Mouse (Mus musculus): Measurements from ENCODE around the gene Orai2. TPM values are rescaled to one million over a fixed set of nuclear protein-coding genes. Genes with fewer than 3 reads are reported as not detected.
"Not testable (repeated sequence)": the region's sequence is repeated elsewhere in the genome, so short reads cannot be mapped to it uniquely, and the experiment has no call there.

The Orai2 gene
- total RNA-seq (2021), result 2.6 and 12.4 TPM in 2 replicates
- long read RNA-seq, experiment 1, partial matches to known transcripts, result 1 of 6 reads
- long read RNA-seq, experiment 1, other reads (novel, unspliced or antisense), result 4 of 6 reads
- long read RNA-seq, experiment 2, partial matches to known transcripts, result 0 of 5 reads
- long read RNA-seq, experiment 2, other reads (novel, unspliced or antisense), result 2 of 5 reads

DNA sequence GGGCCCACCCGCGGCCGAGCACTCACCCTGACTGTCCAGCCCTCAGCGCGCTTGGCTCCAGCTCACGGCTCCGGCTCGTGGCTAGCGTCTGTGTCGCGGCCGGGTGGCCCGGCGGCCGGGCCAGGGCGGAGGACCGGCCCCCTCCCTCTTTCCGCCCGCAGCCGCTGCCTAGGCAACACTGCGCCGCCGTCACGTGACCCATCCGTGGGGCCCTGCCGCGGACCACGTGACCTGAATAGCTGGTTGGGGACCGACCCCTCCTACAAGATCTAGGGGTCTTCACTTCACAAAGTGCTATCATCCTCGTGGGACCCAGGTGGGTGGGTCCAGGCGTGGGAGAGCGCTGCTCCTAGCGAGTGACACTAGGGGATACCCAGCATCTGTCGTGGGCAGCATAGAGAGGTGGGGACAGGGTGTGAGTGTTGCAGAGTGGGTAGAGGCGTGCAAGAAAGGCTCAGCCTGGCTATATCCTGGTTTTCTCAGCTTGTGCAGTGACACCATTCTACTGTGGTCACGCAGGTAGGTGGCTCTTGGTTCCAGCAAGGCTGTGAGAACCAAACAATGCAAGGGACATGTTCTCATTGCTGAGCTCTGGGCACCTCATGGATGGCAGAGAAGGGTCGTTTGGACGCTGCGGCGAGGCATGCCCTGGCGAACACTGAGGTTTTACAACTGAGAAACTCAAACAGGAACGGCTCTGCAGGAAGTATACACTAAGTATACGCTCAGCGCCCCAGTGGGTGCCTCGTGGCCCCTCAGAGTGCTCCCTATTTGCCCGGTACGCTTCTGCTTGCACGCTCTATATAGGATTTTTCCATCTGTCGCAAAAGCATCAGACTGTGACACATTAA lies at the start of gene Orai2:
Gene Orai2, minus strand, starts transcription at position 202 of the 851 bp plus-strand sequence.
- DNase-seq, result peak; percentile 87

DNA sequence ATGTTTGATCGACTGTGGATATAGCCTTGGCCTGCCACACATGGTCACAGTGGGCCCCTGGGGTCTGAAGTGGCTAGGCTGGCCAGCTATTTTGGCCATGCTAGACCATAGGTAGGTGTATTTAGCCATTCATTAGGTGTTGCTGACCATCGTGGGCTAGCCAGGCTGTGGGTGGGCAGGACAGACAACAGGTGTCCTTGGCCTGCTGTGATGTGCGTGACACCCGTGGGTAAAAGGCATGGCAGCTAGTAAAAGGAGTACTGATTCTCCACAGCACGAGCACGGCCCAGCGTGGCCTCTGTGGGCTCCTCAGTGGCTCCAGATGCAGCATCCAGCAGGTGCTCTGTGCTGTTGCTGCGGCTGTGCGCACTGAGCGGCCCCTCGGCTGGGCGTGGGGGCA lies 48.1 kb upstream of the Orai2 start:
- no peak for DNase-seq

DNA sequence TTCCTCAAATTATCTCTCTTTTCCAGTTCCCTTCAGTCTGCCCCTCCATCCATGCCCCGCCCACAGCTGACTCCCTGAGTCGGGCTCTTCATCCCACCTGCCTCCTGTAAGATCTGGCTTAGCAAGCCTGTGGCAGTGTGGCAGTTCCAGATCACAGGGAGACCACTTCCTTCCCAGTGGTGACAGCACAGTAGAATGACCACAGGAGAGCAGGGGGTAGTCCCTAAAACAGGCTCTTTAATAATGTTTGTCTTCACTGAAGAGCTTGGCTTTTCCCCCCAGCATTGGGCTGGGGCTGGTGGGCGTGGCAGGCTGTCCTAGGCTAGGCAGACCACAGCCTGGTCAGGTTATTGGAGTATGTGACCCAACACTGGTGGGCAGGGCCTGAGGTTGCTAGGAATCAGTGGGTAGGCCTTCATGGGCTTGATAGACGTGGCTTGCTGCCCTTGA lies 47.4 kb upstream of the Orai2 start:
- peak; percentile 19 for DNase-seq

DNA sequence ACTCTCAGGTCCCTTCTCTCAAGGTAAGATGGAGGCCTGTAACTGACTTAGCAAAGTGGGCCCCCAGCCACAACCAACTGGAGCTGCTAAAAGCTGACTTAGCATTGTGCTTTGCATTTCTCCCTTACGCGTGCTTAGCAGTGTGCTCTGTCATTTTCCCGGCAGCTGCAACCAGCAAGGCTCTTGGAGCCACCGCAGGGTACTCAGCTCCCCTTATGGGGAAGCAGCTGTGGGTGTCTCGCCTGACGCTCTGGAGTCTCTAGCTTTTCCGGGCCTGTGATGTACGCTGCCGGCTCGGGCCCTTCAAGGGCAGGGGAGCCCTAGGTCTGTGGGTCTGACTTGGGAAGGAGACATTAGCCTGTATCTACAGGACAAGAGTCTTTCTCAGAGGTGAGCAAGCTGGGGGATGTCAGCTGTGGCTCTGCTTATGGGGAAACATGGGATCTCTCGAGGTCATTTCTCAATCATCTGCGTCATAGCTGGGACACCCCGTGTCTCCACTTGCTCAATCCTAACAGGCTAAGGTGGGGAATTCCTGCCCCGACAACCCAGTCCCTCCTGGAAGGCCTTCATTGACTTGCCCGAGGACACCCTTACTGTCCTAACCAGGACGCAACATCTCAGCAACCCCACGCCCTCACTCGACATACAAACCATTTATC lies 46.6 kb upstream of the Orai2 start:
- peak; percentile 43 for DNase-seq

DNA sequence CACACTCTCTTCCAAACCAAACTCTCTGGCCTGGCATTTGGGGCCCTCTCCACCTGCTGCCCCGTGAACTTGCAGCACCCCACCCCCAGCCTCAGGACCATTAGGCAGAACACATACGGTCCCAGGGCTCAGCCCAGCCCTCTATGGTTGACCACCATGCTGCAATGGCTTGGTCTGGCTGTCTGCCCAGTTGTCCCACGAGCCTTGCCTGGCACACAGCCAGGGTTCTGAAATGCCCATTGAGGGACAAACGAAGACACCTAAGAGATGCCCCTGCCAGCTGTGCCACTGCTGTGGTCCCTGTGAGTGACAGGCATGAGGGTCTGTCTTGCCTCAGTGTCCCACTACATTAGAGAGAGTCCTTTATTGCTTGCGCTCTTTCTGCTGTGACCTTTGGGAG lies 45.4 kb upstream of the Orai2 start:
- peak; percentile 72 for DNase-seq

DNA sequence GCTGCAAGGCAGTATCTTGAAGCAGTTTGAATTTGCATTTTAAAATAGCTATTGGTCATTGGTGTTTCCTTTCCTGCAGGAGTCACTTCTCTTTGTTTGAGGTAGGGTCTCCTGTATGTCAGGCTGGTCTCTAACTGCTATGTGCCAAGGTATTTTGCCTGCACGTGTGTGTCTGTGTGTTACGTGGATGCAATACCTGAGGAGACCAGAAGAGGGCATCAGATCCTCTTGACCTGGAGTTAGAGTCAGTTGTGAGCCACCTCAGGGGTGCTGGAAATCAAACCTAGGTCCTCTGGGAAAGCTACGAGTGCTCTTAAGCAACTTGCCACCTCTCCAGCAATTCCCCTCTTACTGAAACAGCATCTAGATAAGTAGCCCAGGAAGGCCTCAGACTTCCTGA lies 44.7 kb upstream of the Orai2 start:
- DNase-seq, result no peak

DNA sequence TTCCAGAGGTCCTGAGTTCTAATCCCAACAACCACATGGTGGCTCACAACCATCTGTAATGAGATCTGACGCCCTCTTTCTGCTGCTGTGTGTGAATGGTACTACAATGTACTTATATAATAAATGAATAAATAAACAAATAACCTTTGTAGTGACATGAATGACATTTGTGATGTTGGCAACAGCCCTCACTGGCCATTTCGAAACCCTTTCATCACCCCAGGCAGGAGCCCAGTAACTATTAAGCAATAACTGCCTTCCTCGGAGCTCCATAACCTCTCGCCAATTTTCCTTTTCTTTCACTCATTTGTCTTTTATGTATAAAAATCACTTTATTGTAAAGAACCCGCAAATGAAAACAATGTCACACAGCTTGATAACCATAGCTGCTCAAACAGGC lies 43.2 kb upstream of the Orai2 start:
- peak; percentile 73 for DNase-seq

DNA sequence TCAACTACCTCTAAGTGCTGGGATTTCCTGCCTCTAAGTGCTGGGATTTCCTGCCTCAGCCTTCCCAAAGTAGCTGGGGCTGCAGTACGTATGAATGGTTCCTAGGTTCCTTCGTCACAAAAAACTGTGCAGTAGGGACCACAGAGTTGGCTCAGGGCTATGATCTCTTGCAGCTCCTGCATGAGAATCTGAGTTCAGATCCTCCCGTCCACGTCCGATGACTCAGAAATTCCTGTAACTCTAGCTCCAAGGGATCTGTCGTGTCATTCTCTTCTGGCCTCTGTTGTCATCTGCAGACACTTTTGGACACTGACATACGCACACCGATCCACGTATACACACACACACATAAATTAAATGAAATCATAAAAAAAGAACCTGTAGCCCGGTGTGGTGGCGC lies 42.2 kb upstream of the Orai2 start:
- DNase-seq, result no peak

DNA sequence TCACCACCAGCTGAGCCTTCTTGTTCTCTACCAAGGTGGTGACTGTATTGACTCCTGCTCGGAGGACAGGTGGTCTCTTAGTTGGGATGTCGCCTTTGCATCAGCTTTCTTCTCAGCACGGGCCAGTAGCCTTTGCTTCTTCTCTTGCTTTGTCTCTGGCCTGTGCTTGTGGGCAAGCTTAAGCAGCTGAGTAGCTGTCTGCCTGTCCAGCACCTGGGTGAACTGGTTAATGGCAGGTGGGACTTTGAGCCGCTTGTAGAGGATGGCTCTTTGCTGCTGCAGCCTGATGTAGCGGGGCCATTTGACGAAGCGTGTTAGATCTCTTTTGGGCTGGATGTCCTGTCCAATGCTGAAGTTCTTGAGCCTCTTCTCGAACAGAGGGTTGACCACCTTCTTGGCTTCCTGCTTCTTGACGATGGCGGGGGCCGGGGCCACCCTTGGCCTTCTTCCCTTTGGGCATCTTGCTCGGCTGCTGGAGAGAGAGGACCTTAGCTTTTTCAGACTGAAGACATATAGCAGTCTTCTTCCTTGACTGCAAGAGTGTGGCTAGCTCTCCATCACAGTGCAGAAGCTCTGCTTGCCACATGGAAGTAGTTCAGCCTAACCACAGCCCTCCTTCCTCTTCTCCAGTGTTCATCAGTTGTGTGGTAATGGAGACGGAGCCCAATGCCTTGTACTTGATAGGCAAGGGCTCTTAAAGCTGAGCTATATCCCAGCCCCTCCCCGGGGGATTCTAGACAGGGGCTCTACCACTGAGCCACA lies 41.0 kb upstream of the Orai2 start:
- DNase-seq, result not testable (repeated sequence)

DNA sequence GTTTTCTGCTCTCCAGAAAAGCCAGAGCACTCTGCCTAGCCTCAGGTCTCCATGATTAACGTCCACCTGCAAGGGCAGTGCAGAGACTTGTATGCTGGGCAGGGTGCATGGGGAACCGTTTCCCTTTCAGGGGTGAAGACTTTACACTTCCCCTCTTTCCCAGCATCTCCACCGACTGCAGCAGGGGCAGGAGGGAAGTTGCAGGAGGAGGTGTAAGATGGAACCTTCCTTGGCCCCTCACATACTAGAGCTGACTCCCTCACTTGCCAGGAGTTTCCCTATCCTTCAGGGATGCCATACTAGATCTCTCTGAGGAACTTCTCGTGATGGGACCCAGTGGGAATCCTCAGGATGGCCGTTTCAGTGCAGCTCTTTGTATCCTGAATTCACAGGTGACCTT lies 40.0 kb upstream of the Orai2 start:
- DNase-seq, result no peak

DNA sequence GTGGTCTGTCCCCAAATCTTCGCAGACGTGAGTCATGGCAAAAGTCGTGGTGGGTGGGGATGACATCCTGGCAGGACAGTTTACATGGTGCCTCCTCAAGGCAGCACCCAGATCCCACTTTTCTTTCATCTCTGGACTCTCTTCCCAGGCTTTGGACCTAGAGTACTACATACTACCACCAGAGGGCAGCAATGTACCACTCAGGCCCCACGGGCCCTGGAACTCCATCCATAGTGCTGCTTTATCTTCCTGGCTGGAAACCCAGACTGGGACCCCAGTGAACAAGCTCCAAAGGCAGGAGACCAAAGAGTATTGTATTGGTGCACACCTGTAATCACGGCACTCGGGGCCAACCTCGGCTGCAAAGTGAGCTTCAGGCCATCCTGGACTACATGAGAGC lies 31.3 kb upstream of the Orai2 start:
- peak; percentile 78 for DNase-seq

DNA sequence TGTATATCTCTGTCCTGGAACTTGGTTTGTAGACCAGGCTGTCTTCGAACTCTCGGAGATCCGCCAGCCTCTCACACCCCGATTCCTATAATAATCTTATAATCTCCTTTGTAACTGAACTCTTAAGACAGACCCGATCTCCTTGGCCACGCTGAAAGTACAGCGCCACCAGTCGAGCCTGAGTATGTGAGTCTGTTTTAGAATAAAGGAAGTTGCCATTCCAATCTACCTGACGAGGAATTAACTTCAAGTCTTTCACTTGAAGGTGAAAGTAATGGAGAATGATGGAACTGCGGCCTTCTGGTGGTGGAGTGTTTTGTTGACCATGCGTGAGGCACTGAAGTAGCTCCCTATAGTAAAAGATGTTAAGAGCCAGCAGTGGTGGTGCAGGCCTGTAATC lies 29.0 kb upstream of the Orai2 start:
- no peak for DNase-seq

DNA sequence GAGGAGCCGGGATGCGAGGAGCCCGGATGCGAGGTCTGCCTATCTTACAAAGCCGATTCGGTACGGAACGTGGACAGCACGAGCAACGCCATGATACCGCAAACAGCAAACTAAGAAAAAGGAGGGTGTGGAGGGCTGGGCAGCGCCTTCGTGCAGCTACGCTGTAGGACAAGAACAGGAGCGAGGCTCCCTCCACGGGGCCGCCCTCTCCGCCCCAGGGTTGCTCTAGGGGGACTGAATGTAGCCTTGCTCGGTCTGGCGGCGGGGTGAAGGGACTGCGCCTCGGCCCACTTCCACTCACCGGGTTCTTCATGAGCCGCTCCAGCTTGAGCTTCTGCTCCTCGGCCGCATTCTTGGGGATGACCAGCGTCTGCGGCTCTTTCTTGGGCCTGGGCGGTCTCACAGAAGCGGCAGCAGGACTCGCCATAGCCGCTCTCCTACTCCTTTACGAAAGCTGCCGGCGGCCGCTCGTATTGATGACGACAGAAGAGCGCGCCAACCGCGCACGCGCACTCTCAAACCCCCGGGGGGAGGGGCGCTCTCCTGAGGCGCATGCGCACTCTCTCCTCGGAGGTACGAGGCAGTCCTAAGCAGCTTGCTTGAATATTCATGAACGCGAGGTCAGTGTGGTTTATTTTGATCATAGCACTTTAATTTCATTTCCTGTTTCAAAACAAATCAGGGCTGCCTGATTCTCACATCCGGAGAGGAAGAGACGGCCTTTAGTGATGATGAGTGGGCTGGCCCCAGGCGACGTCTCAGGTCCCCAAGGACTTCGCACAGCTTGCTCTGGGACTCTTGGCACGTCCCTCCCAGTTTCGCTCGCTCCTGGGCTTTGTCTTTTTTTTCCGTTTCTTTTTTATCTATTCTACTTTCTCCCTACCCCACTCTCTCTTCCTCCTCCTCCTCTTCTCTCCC lies 28.2 kb upstream of the Orai2 start, which contains the start of gene Prkrip1:
Gene Prkrip1, minus strand, starts transcription at position 490 of the 918 bp plus-strand sequence.
- DNase-seq, result peak; percentile 96

DNA sequence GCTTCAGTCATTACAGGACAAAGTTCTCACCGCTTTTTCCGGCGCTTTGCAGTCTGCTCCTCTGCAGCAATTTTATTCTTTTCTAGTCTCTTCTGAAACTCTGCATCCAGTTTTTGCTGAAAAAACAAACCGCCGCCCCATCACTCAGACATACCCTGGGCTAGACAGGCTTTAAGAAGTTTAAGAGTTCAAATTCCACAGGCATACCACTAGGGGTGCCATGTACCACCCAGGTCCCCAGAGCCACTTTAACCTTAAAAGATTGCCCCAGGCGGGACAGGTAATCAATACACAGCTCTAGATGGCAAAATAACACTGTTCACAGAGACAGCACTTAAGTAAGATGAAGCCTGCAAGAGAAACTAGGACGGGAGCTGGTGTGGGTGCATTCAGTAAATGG lies 21.4 kb upstream of the Orai2 start:
- DNase-seq, result no peak

DNA sequence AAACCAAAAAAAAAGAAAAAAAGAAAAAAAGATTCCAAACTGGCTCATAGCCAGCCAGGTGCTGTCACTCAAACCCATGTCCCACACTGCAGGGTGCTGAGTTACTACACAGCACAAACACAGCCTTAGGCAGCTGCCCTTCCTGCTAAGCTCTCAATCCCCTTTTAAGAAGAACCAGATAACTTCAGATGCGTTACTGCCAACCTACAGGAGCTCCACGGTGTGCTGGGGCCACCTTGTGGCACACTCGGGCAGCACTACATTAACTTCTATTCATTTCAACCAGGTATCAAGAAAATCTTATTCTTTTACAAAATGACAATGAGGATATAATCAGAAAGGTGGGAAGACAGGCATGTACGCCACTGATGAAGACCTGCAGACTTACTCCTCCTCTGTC lies 16.2 kb upstream of the Orai2 start:
- DNase-seq, result peak; percentile 59

DNA sequence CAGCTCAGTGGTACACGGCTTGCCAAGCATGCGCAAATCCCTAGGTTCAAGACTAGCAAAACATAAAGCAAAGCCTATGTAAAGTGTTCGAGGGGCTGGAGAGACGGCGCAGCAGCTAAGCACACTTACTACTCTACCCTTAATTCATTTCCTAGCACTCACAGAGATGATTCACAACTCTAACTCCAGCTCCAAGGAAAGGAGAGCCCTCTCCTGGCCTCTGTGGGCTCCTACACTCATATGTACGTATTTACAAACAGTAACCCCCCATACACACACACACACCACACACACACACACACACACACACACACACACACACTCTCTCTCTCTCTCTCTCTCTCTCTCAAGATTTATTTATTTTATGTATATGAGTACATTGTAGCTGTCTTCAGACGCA lies 13.3 kb upstream of the Orai2 start:
- no peak for DNase-seq

DNA sequence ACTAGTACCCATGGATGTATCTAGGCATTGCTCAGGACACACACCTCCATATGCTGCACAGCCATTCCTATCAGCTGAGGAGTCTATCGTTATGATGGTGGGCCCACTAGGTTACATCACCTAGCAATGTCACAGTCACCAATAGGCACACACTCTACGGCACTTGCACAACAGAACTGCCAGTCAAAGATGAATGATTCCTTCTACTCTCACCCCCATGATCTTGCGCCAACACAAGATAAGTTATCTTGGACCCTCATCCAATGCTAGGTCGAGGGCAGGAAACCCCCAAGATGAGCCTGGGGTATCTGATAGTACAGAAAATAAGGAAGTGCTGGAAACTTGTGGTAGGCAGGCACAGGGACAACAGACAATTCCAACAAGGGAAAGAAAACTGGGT lies 12.3 kb upstream of the Orai2 start:
- no peak for DNase-seq

DNA sequence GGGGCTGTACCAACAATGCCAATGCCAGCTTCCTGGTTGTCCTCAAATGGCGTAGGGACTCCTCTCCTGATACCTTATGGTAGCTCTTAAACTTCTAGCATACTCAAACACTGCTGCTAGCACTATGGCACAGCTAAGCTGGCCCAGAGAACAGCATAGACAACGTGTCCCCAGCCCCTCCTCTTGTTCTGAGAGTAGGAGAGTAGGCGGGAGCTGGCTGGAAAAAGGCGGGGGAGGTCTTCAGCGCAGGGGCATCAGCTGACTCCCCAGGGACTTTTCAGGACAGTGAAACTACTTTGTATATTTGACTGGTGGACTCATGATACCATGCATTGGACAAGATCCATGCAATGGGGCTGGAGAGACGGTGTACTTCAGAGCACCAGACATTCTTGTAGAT lies 11.5 kb upstream of the Orai2 start:
- DNase-seq, result no peak

DNA sequence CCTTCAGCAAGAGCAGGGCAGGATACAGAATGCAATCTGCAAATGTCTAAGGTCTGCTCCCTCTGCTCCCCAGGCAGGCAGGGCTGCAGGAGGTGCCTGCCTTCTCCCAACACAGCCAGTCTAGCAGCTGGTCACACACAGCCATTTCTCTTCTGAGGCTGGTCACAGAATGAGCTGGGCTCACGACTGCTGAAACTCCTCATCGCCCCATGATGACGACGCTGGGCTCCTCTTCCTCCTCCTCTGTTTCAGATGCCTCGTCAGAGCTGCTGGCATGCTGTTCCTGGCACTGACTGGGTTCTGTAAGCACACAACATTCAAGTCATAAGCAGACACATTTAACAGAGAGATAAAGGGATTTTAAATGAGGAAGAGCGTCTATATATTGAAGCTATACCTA lies 10.7 kb upstream of the Orai2 start:
- DNase-seq, result no peak

DNA sequence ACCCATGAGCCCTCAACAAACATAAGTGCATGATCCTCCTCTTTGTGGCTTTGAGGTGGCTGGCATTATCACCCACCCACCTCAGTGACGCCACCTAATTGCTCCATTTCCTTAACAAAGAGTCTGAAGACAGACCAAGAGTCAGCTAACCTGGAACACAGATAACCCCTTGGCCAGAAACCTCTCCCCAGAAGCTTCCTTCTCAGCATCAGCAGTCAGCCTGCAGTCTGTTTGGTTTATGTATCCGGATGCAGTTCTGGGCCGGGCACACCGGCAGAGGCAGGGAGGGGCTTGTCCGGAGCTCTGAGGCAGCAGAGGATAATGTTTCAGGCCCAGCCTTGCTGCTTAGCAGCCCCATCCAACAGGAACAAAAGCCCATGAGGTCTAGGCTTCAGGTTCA lies 9.1 kb upstream of the Orai2 start:
- DNase-seq, result no peak

All from adrenal gland, postnatal 14 days (tissue).